Mouse (Mus musculus) brain, adult 2 months (tissue): ENCODE measurements around the gene Lgr5.
A peak's percentile ranks its signal among the peaks of the same experiment; 100 is the strongest.

ENCODE experiments used
- DNase-seq: peaks from one replicate; pipeline ENCODE4 v3.0.0; 2011; ENCODE audit warnings: low read depth, low spot score

Gene Lgr5

GRCm38 (mm10) chr10:115505155-115505554, 82.4 kb downstream of the Lgr5 start:
- DNase-seq: no peak

- DNase-seq: no peak
Observed at GRCm38 (mm10) chr10:115493778-115494141, 93.8 kb downstream of the Lgr5 start.

- no peak for DNase-seq
Observed at GRCm38 (mm10) chr10:115492956-115493777, 94.4 kb downstream of the Lgr5 start.

GRCm38 (mm10) chr10:115491803-115492510, 95.6 kb downstream of the Lgr5 start:
- DNase-seq: no peak

GRCm38 (mm10) chr10:115485602-115486001, 102.0 kb downstream of the Lgr5 start:
- DNase-seq: no peak

- DNase-seq: no peak
Observed at GRCm38 (mm10) chr10:115484660-115485059, 102.9 kb downstream of the Lgr5 start.

GRCm38 (mm10) chr10:115478441-115479141, 109.0 kb downstream of the Lgr5 start:
- DNase-seq: peak; percentile 31

- no peak for DNase-seq
Observed at GRCm38 (mm10) chr10:115476506-115476905, 111.1 kb downstream of the Lgr5 start.

GRCm38 (mm10) chr10:115475000-115475550, 112.5 kb downstream of the Lgr5 start:
- no peak for DNase-seq

- DNase-seq: no peak
Observed at GRCm38 (mm10) chr10:115473213-115473961, 114.2 kb downstream of the Lgr5 start.

- peak; percentile 67 for DNase-seq
Observed at GRCm38 (mm10) chr10:115470621-115471334, 116.8 kb downstream of the Lgr5 start.

- DNase-seq: peak; percentile 65
Observed at GRCm38 (mm10) chr10:115469040-115469439, 118.5 kb downstream of the Lgr5 start.

GRCm38 (mm10) chr10:115468632-115469031, 118.9 kb downstream of the Lgr5 start:
- no peak for DNase-seq

- no peak for DNase-seq
Observed at GRCm38 (mm10) chr10:115467985-115468384, 119.6 kb downstream of the Lgr5 start.

- no peak for DNase-seq
Observed at GRCm38 (mm10) chr10:115465778-115466177, 121.8 kb downstream of the Lgr5 start.

- DNase-seq: no peak
Observed at GRCm38 (mm10) chr10:115465072-115465471, 122.5 kb downstream of the Lgr5 start.

- peak; percentile 9 for DNase-seq
Observed at GRCm38 (mm10) chr10:115462646-115463045, 124.9 kb downstream of the Lgr5 start.

GRCm38 (mm10) chr10:115457368-115458021, 130.1 kb downstream of the Lgr5 start:
- DNase-seq: no peak

- no peak for DNase-seq
Observed at GRCm38 (mm10) chr10:115448614-115449013, 139.0 kb downstream of the Lgr5 start.

GRCm38 (mm10) chr10:115437286-115437685, 150.3 kb downstream of the Lgr5 start:
- DNase-seq: peak; percentile 11
